17 mouse cellular contexts compared by ENCODE assay signal in genomic region chr11:6187399-6187798, GRCm38 (mm10). TPM values are rescaled to one million over a fixed set of nuclear protein-coding genes. Genes with fewer than 3 reads are reported as not detected.
A peak's percentile ranks its signal among the peaks of the same experiment; 100 is the strongest.
DNase-seq lines count a peak whose midpoint lies in the region; ATAC-seq lines count a peak whose summit lies in the region.
"Had no signal": no experiment of that assay in that cellular context is flagged by ENCODE, and none has a peak within 500 bp of the region (broad histone marks: within the 10 kb centered on the region; RNA-seq: fewer than 3 reads in every experiment).

No protein-coding gene starts in this region.

- H3K9ac ChIP-seq in hindbrain, embryonic 13.5 days, result no peak overlapping the region; the same call in 1 of the 2 replicates
- H3K9ac ChIP-seq in midbrain, embryonic 15.5 days, result no peak overlapping the region
- H3K9ac ChIP-seq in midbrain, embryonic 16.5 days (ENCODE audit: low read depth, low read length), result no peak overlapping the region
- H3K9ac ChIP-seq: embryonic facial prominence, embryonic 15.5 days; liver, embryonic 12.5 days; lung, embryonic 14.5 days had no signal

- peaks cover 28% of the 10 kb centered on the region for H3K4me1 ChIP-seq in hindbrain, embryonic 13.5 days (replicated peaks)
- peaks cover 12% of the 10 kb centered on the region for H3K4me1 ChIP-seq in hindbrain, embryonic 10.5 days (replicated peaks)
- H3K4me1 ChIP-seq in midbrain, embryonic 15.5 days, result peaks cover 27% of the 10 kb centered on the region
- peaks cover 30% of the 10 kb centered on the region for H3K4me1 ChIP-seq in midbrain, embryonic 10.5 days
- peaks cover 19% of the 10 kb centered on the region for H3K4me1 ChIP-seq in midbrain, embryonic 16.5 days (ENCODE audit: control insufficient read depth, insufficient read depth, low read length)

- no peak overlapping the region for H3K4me3 ChIP-seq in hindbrain, embryonic 13.5 days
- no peak overlapping the region for H3K4me3 ChIP-seq in hindbrain, embryonic 10.5 days
- H3K4me3 ChIP-seq in midbrain, embryonic 15.5 days, result no peak overlapping the region
- H3K4me3 ChIP-seq in midbrain, embryonic 10.5 days, result no peak overlapping the region
- H3K4me3 ChIP-seq in midbrain, embryonic 16.5 days (ENCODE audit: low read depth, low read length), result no peak overlapping the region
- H3K4me3 ChIP-seq: embryonic facial prominence, embryonic 15.5 days; liver, embryonic 12.5 days had no signal

- peak overlapping the region; percentile 23; the same call in 1 of the 2 replicates for H3K27ac ChIP-seq in hindbrain, embryonic 13.5 days
- no peak overlapping the region for H3K27ac ChIP-seq in hindbrain, embryonic 10.5 days
- H3K27ac ChIP-seq in midbrain, embryonic 15.5 days, result no peak overlapping the region
- no peak overlapping the region for H3K27ac ChIP-seq in midbrain, embryonic 10.5 days (replicated peaks)
- no peak overlapping the region for H3K27ac ChIP-seq in midbrain, embryonic 16.5 days (ENCODE audit: low read length)
- H3K27ac ChIP-seq: embryonic facial prominence, embryonic 15.5 days; liver, embryonic 12.5 days had no signal

- H3K4me2 ChIP-seq in hindbrain, embryonic 13.5 days, result no peak overlapping the region
- no peak overlapping the region for H3K4me2 ChIP-seq in midbrain, embryonic 15.5 days
- H3K4me2 ChIP-seq in midbrain, embryonic 16.5 days (ENCODE audit: low read length), result no peak overlapping the region
- H3K4me2 ChIP-seq: embryonic facial prominence, embryonic 15.5 days; liver, embryonic 12.5 days; lung, embryonic 14.5 days had no signal

- no peaks in the 10 kb centered on the region for H3K27me3 ChIP-seq in hindbrain, embryonic 13.5 days
- no peaks in the 10 kb centered on the region for H3K27me3 ChIP-seq in hindbrain, embryonic 10.5 days (ENCODE audit: insufficient read depth, poor library complexity, severe bottlenecking)
- H3K27me3 ChIP-seq in midbrain, embryonic 15.5 days (replicated peaks), result no peaks in the 10 kb centered on the region
- H3K27me3 ChIP-seq in midbrain, embryonic 10.5 days (ENCODE audit: low read depth, poor library complexity, severe bottlenecking), result no peaks in the 10 kb centered on the region
- H3K27me3 ChIP-seq in midbrain, embryonic 16.5 days (ENCODE audit: control insufficient read depth, insufficient read depth, low read depth, low read length), result no peaks in the 10 kb centered on the region
- H3K27me3 ChIP-seq: embryonic facial prominence, embryonic 15.5 days; liver, embryonic 12.5 days had no signal

- 89% methylated on average over 3 of the region's 3 CpGs for WGBS in hindbrain, embryonic 13.5 days
- 87% methylated on average over 3 of the region's 3 CpGs for WGBS in hindbrain, embryonic 10.5 days
- 86% methylated on average over 3 of the region's 3 CpGs for WGBS in midbrain, embryonic 15.5 days
- WGBS in midbrain, embryonic 10.5 days, result 94% methylated on average over 3 of the region's 3 CpGs
- WGBS in midbrain, embryonic 16.5 days, result 90% methylated on average over 3 of the region's 3 CpGs

- peaks cover 14% of the 10 kb centered on the region for H3K36me3 ChIP-seq in hindbrain, embryonic 13.5 days
- peaks cover 44% of the 10 kb centered on the region for H3K36me3 ChIP-seq in hindbrain, embryonic 10.5 days
- no peaks in the 10 kb centered on the region for H3K36me3 ChIP-seq in midbrain, embryonic 15.5 days (replicated peaks)
- peaks cover 36% of the 10 kb centered on the region for H3K36me3 ChIP-seq in midbrain, embryonic 10.5 days
- H3K36me3 ChIP-seq in midbrain, embryonic 16.5 days (ENCODE audit: control insufficient read depth, insufficient read depth, low read length), result no peaks in the 10 kb centered on the region

- 0 out of 2 replicates have a peak, but pooled peaks have one; percentile 15 for ATAC-seq in cerebellum, adult (ENCODE audit: insufficient number of reproducible peaks, low FRiP score, low TSS enrichment)
- 0 out of 2 replicates have a peak, but pooled peaks have one; percentile 30 for ATAC-seq in hindbrain, embryonic 13.5 days (ENCODE audit: low FRiP score)
- ATAC-seq in midbrain, embryonic 15.5 days (replicated peaks), result peak; percentile 49
- ATAC-seq in midbrain, embryonic 16.5 days, result peak; percentile 57
- ATAC-seq: liver, embryonic 12.5 days had no signal

- DNase-seq in cerebellum, postnatal 25 days, result no peak
- no peak for DNase-seq in hindbrain, embryonic 10.5 days (ENCODE audit: low spot score)
- no peak for DNase-seq in midbrain, embryonic 10.5 days (ENCODE audit: low spot score)
- no peak for DNase-seq in adrenal gland, postnatal 25 days

- no peaks in the 10 kb centered on the region for H3K9me3 ChIP-seq in hindbrain, embryonic 13.5 days
- H3K9me3 ChIP-seq in hindbrain, embryonic 10.5 days, result no peaks in the 10 kb centered on the region
- no peaks in the 10 kb centered on the region for H3K9me3 ChIP-seq in midbrain, embryonic 15.5 days
- H3K9me3 ChIP-seq in midbrain, embryonic 10.5 days (replicated peaks), result no peaks in the 10 kb centered on the region
- H3K9me3 ChIP-seq in midbrain, embryonic 16.5 days (replicated peaks; ENCODE audit: control insufficient read depth, low read length, poor library complexity, severe bottlenecking), result no peaks in the 10 kb centered on the region
- H3K9me3 ChIP-seq: embryonic facial prominence, embryonic 15.5 days; liver, embryonic 12.5 days had no signal

RNA-seq across cellular contexts. Expression of gene A730071L15Rik, which starts 12.4 kb away (rescaled TPM):
- polyA plus RNA-seq in hindbrain, embryonic 13.5 days (2015; fragmentation: Nextera tagmentation; extraction: Ambion mirVana), result 0.69 and 1.1 TPM in 2 replicates
- 0.41 and 0.54 TPM in 2 replicates for polyA plus RNA-seq in hindbrain, embryonic 10.5 days (2016; fragmentation: Nextera tagmentation; extraction: Ambion mirVana)
- 0.48 and 0.56 TPM in 2 replicates for polyA plus RNA-seq in midbrain, embryonic 15.5 days (2015; fragmentation: Nextera tagmentation; extraction: Ambion mirVana)
- polyA plus RNA-seq in midbrain, embryonic 10.5 days (2016; fragmentation: Nextera tagmentation; extraction: Ambion mirVana), result 0.37 and 0.84 TPM in 2 replicates
- polyA plus RNA-seq in midbrain, embryonic 16.5 days (2015; fragmentation: Nextera tagmentation; extraction: Ambion mirVana), result 0.51 and 0.63 TPM in 2 replicates
- 0.39 TPM in 1 of 2 replicates, not detected in the other for total RNA-seq in adrenal gland, postnatal 25 days (2021)
- total RNA-seq: heart, adult 8-10 months had no signal
- polyA plus RNA-seq: small intestine, adult 2 months had no signal

RNA-seq across cellular contexts. Expression of gene Nudcd3, which starts 12.8 kb away (rescaled TPM):
- polyA plus RNA-seq in hindbrain, embryonic 13.5 days (2015; fragmentation: Nextera tagmentation; extraction: Ambion mirVana), result 61.5 and 64.7 TPM in 2 replicates
- polyA plus RNA-seq in hindbrain, embryonic 10.5 days (2016; fragmentation: Nextera tagmentation; extraction: Ambion mirVana), result 45.1 and 49.0 TPM in 2 replicates
- 73.8 and 77.2 TPM in 2 replicates for polyA plus RNA-seq in midbrain, embryonic 15.5 days (2015; fragmentation: Nextera tagmentation; extraction: Ambion mirVana)
- polyA plus RNA-seq in midbrain, embryonic 10.5 days (2016; fragmentation: Nextera tagmentation; extraction: Ambion mirVana), result 52.0 and 53.7 TPM in 2 replicates
- 80.2 TPM in 2 replicates for polyA plus RNA-seq in midbrain, embryonic 16.5 days (2015; fragmentation: Nextera tagmentation; extraction: Ambion mirVana)
- 59.0 and 63.1 TPM in 2 replicates for total RNA-seq in adrenal gland, postnatal 25 days (2021)

RNA-seq across cellular contexts. Expression of gene Npc1l1, which starts 42.5 kb away (rescaled TPM):
- 0.04 and 0.05 TPM in 2 replicates for polyA plus RNA-seq in hindbrain, embryonic 13.5 days (2015; fragmentation: Nextera tagmentation; extraction: Ambion mirVana)
- polyA plus RNA-seq in hindbrain, embryonic 10.5 days (2016; fragmentation: Nextera tagmentation; extraction: Ambion mirVana), result 0.04 TPM in 1 of 2 replicates, not detected in the other
- 0.06 and 0.08 TPM in 2 replicates for polyA plus RNA-seq in midbrain, embryonic 15.5 days (2015; fragmentation: Nextera tagmentation; extraction: Ambion mirVana)
- polyA plus RNA-seq in midbrain, embryonic 10.5 days (2016; fragmentation: Nextera tagmentation; extraction: Ambion mirVana), result not detected in 2 replicates
- 0.08 and 0.14 TPM in 2 replicates for polyA plus RNA-seq in midbrain, embryonic 16.5 days (2015; fragmentation: Nextera tagmentation; extraction: Ambion mirVana)
- total RNA-seq in adrenal gland, postnatal 25 days (2021), result not detected in 2 replicates
- total RNA-seq: adrenal gland, postnatal 10 days; megakaryocyte progenitor cell, adult 5-6 weeks; MEL had no signal
- polyA plus RNA-seq: limb, embryonic 11.5 days; lung, embryonic 14.5 days had no signal
